Mouse (Mus musculus) lung, postnatal 0 days (tissue): ENCODE measurements around the gene Otud7b. TPM values are rescaled to one million over a fixed set of nuclear protein-coding genes. Genes with fewer than 3 reads are reported as not detected.

Source experiments
- ATAC-seq: fragments of 200-750 bp; cut with Nextera tagmentation; 2 replicates; pipeline ENCODE4 v1.8.0; 2017; ENCODE audit warnings: moderate library complexity
- DNase-seq: peaks from one replicate; pipeline ENCODE4 v3.0.0-alpha.2; 2016; ENCODE audit warnings: low spot score
- H3K27ac ChIP-seq: fragments of 300-500 bp; sonication (generic); 2 replicates; pipeline ENCODE4 v1.5.1; 2014; ENCODE audit warnings: antibody characterized with exemption, mild to moderate bottlenecking, low read length, mixed read lengths
- H3K27me3 ChIP-seq: fragments of 300-500 bp; sonication (generic); replicated peaks from 2 replicates; pipeline ENCODE4 v1.6.1; 2014; ENCODE audit warnings: low read length, mixed read lengths; ENCODE audit not compliant: insufficient read depth
- H3K36me3 ChIP-seq: fragments of 300-500 bp; sonication (generic); 2 replicates; pipeline ENCODE4 v1.6.1; 2014; ENCODE audit warnings: low read length, mixed read lengths; ENCODE audit not compliant: insufficient read depth
- H3K4me1 ChIP-seq: fragments of 300-500 bp; sonication (generic); 2 replicates; pipeline ENCODE4 v1.6.1; 2014; ENCODE audit warnings: antibody characterized with exemption, low read depth, low read length, mixed read lengths; ENCODE audit not compliant: insufficient read depth
- H3K4me2 ChIP-seq: fragments of 300-500 bp; sonication (generic); replicated peaks from 2 replicates; pipeline ENCODE4 v1.6.1; 2014; ENCODE audit warnings: low read depth, mild to moderate bottlenecking, low read length, moderate library complexity, mixed read lengths
- H3K4me3 ChIP-seq: fragments of 300-500 bp; sonication (generic); 2 replicates; pipeline ENCODE4 v1.5.1; 2014; ENCODE audit warnings: low read depth, low read length
- H3K9ac ChIP-seq: fragments of 300-500 bp; sonication (generic); replicated peaks from 2 replicates; pipeline ENCODE4 v1.6.1; 2014; ENCODE audit warnings: low read depth, mild to moderate bottlenecking
- H3K9me3 ChIP-seq: fragments of 300-500 bp; sonication (generic); 2 replicates; pipeline ENCODE4 v1.6.1; 2016; ENCODE audit warnings: low read length, mixed read lengths
- CTCF ChIP-seq: IDR thresholded peaks from 2 replicates; pipeline ENCODE4 v1.5.1; 2016; ENCODE audit warnings: antibody characterized with exemption, mild to moderate bottlenecking
- EP300 ChIP-seq: IDR thresholded peaks from 2 replicates; pipeline ENCODE4 v1.6.1; 2016; ENCODE audit warnings: antibody characterized with exemption, mild to moderate bottlenecking, control low read depth
- WGBS: fragments of 180-500 bp; shearing (Covaris S2); extraction: QIAGEN DNeasy Blood & Tissue Kit; methylation state at CpG from one replicate; pipeline ENCODE4 v1.1.7; 2014; 5-methylcytosine and 5-hydroxymethylcytosine counted together
- polyA plus RNA-seq: library from polyadenylated mRNA; unstranded; fragments of >200 nt; fragmentation: Nextera tagmentation; extraction: Ambion mirVana; gene quantifications from 2 replicates; pipeline ENCODE4 v1.2.1, GENCODE M21; 2015

Otud7b gene
- polyA plus RNA-seq, 1 experiment from 2014 or later = 30.2 TPM

DNA sequence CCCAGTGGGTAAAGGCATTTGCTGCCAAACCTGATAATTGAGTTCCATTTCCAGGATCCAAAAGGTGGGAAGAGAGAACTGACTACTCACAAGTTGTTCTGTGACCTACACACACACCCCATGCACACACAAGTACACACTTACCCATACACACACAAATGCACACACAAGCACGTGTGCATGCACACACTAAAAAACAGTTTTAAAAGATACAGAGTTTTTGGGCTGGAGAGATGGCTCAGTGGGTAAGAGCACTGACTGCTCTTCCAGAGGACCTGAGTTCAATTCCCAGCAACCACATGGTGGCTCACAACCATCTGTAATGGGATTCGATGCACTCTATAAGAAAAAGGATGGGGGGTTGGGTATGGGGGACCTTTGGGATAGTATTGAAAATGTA, 41.0 kb upstream of the Otud7b start:
- DNase-seq (no peak), ATAC-seq (no peak)
- Histone ChIP-seq H3K4me3 (no peak overlapping the region), H3K27me3 (no peaks in the 10 kb centered on the region), H3K27ac (no peak overlapping the region), H3K9ac (no peak overlapping the region), H3K4me2 (no peak overlapping the region), H3K36me3 (no peaks in the 10 kb centered on the region), H3K4me1 (no peaks in the 10 kb centered on the region), H3K9me3 (no peaks in the 10 kb centered on the region)
- WGBS = 80% methylated on average over 2 of the region's 2 CpGs
- TF ChIP-seq EP300 = no peak
- TF ChIP-seq CTCF = no peak

DNA sequence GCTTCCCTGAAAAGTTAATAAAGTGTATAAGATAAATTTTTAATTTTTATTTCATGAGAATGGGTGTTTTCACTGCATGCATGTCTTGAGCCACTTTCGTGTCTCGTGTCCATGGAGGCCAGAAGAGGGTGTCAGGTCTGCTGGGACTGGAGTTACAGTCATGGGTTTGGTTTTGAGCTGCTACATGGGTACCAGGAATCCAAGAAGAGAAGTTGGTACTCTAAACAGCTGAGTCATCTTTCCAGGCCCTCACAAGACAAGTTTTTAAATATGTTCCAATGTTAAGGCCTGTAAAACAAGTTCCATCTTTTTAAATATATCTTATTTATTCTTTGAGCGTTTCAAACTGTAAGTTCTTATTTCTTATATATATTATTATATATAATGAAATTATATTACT, 40.1 kb upstream of the Otud7b start:
- Histone ChIP-seq H3K4me2 (no peak overlapping the region), H3K36me3 (no peaks in the 10 kb centered on the region), H3K9ac (no peak overlapping the region), H3K27ac (no peak overlapping the region), H3K9me3 (no peaks in the 10 kb centered on the region), H3K4me1 (no peaks in the 10 kb centered on the region), H3K27me3 (no peaks in the 10 kb centered on the region), H3K4me3 (no peak overlapping the region)
- no peak for ATAC-seq
- 83% methylated on average over 3 of the region's 3 CpGs for WGBS
- no peak for DNase-seq
- TF ChIP-seq EP300 (no peak), CTCF (no peak)

GRCm38 (mm10) chr3:96065147-96065546, 39.2 kb upstream of the Otud7b start:
- TF ChIP-seq CTCF (no peak), EP300 (no peak)
- H3K9ac ChIP-seq = no peak overlapping the region
- ATAC-seq = no peak

DNA sequence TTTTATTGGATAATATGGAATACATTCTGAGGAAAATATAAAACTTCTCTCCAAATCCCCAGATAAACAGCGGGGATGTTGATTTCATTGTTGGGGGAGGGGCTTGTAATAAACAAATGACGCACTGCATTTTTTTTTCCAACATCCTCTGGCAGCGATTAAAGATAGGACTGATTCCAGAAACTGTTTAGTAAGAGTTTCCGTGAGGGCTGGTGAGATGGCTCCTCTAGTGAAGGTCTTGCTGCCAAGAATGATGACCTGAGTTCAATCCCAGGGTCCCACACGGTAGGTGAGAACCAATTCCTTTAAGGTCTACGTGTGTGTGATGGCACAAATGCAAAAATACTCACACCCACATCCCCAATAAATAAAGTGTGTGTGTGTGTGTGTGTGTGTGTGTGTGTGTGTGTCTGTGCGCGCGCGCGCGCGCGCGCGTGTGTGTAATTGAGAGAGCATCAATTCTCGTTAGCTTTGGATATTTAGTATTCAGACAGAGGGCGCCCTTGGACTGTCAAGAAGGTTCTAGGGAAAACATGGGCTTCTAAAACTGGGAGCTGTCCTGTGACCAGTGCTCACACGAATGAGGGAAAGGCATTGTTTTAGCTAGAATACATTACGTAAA, 38.5 kb upstream of the Otud7b start:
- no peaks in the 10 kb centered on the region for H3K36me3 ChIP-seq
- no peaks in the 10 kb centered on the region for H3K9me3 ChIP-seq
- peak overlapping the region; percentile 32 for H3K4me2 ChIP-seq
- WGBS = 28% methylated on average over 20 of the region's 20 CpGs
- no peak overlapping the region for H3K9ac ChIP-seq
- H3K27ac ChIP-seq = 0 out of 2 replicates have a peak overlapping the region, but pooled peaks have one; percentile 2
- H3K27me3 ChIP-seq = no peaks in the 10 kb centered on the region
- DNase-seq = peak; percentile 84
- peak; percentile 75 for ATAC-seq
- TF ChIP-seq EP300 (peak; percentile 84), CTCF (peak; percentile 67)
- peak overlapping the region; percentile 14; the same call in 1 of the 2 replicates for H3K4me3 ChIP-seq
- no peaks in the 10 kb centered on the region for H3K4me1 ChIP-seq

More at GRCm38 (mm10) chr3:96065147-96065546, 39.2 kb upstream of the Otud7b start:
- H3K27ac ChIP-seq = peak overlapping the region; percentile 2; the same call in 1 of the 2 replicates
- H3K4me3 ChIP-seq = no peak overlapping the region
- DNase-seq = no peak
- no peaks in the 10 kb centered on the region for H3K4me1 ChIP-seq
- H3K27me3 ChIP-seq = no peaks in the 10 kb centered on the region
- 31% methylated on average over 4 of the region's 4 CpGs for WGBS
- no peaks in the 10 kb centered on the region for H3K36me3 ChIP-seq
- H3K4me2 ChIP-seq = no peak overlapping the region
- no peaks in the 10 kb centered on the region for H3K9me3 ChIP-seq

DNA sequence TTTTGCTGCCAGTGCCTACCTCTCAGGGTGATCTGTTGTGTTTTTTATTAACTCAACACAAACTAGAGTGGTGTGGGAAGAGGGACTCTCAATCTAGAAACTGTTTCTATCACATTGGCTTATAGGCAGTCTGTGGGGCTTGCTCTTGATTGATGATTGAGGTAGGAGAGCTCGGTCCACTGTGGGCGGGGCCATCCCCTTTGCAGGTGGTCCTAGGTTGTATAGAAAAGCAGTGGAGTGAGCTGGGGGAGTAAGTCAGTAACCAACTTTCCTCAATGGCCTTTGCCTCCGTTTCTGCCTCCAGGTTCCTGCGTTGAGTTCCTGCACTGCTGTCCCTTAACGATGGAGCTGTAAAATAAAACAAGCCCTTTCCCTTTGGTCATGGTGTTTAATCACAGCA, 37.6 kb upstream of the Otud7b start:
- no peak overlapping the region for H3K4me3 ChIP-seq
- no peaks in the 10 kb centered on the region for H3K9me3 ChIP-seq
- ATAC-seq (no peak), DNase-seq (no peak)
- no peak overlapping the region for H3K4me2 ChIP-seq
- no peak overlapping the region for H3K9ac ChIP-seq
- H3K27ac ChIP-seq = no peak overlapping the region
- H3K4me1 ChIP-seq = no peaks in the 10 kb centered on the region
- H3K27me3 ChIP-seq = no peaks in the 10 kb centered on the region
- TF ChIP-seq CTCF = no peak
- TF ChIP-seq EP300 = no peak
- 85% methylated on average over 5 of the region's 5 CpGs for WGBS
- no peaks in the 10 kb centered on the region for H3K36me3 ChIP-seq

DNA sequence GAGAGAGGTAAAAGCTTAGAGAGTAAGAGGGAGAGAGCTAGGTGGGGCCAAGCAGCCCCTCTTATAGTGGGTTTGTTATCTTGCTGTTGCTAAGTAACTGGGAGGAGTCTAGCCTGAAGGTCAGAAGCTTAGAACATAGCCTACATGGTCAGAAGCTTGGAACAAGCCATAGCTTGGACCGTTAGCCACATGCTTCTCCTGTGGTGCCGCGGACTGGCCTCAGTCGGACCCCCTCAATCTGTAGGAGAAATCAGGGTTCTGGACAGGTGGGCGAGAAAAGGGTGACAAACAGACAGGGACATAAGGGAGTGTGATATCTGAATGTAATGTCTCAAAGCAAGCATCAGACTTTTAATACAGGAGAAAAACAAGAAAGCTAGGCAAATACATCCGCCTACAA, 35.3 kb upstream of the Otud7b start:
- H3K4me3 ChIP-seq = no peak overlapping the region
- ATAC-seq = no peak
- no peak overlapping the region for H3K27ac ChIP-seq
- TF ChIP-seq CTCF (no peak), EP300 (no peak)
- no peak overlapping the region for H3K9ac ChIP-seq
- H3K36me3 ChIP-seq = no peaks in the 10 kb centered on the region
- H3K27me3 ChIP-seq = no peaks in the 10 kb centered on the region
- H3K9me3 ChIP-seq = no peaks in the 10 kb centered on the region
- H3K4me2 ChIP-seq = no peak overlapping the region
- WGBS = 96% methylated on average over 6 of the region's 6 CpGs
- DNase-seq = no peak
- H3K4me1 ChIP-seq = no peaks in the 10 kb centered on the region
